Mouse (Mus musculus): Measurements from ENCODE around the gene Rpl12.

GRCm38 (mm10) chr2:32977114-32977513 lies 15.8 kb downstream of the Rpl12 start:
- TF ChIP-seq CTCF (IDR thresholded peaks at IDR 0.05; ENCODE audit: low read depth, low read length) (no peak), TAL1 (conservative IDR thresholded peaks at IDR 0.05; ENCODE audit: low read depth, low read length) (no peak), GATA1 (IDR thresholded peaks at IDR 0.05; ENCODE audit: borderline replicate concordance, low read length) (no peak), GATA2 (IDR thresholded peaks at IDR 0.05; ENCODE audit: borderline replicate concordance, low read depth, low read length) (no peak), POLR2AphosphoS5 (IDR thresholded peaks at IDR 0.05; ENCODE audit: insufficient replicate concordance, low read depth, low read length) (no peak)
